Mouse (Mus musculus) forebrain, embryonic 16.5 days (tissue): ENCODE measurements around the gene Plppr3. TPM values are rescaled to one million over a fixed set of nuclear protein-coding genes. Genes with fewer than 3 reads are reported as not detected.

Source experiments
- ATAC-seq: fragments of 200-750 bp; cut with Nextera tagmentation; 2 replicates; pipeline ENCODE4 v1.8.0; 2017; ENCODE audit warnings: mild to moderate bottlenecking, moderate library complexity
- H3K27ac ChIP-seq: fragments of 300-500 bp; sonication (generic); 2 replicates; pipeline ENCODE4 v1.5.1; 2014; ENCODE audit warnings: low read length, control low read depth
- H3K27me3 ChIP-seq: fragments of 300-500 bp; sonication (generic); replicated peaks from 2 replicates; pipeline ENCODE4 v1.6.1; 2014; ENCODE audit warnings: low read length; ENCODE audit not compliant: control insufficient read depth, insufficient read depth
- H3K36me3 ChIP-seq: fragments of 300-500 bp; sonication (generic); 2 replicates; pipeline ENCODE4 v1.6.1; 2014; ENCODE audit not compliant: control insufficient read depth, insufficient read depth
- H3K4me1 ChIP-seq: fragments of 300-500 bp; sonication (generic); replicated peaks from 2 replicates; pipeline ENCODE4 v1.6.1; 2014; ENCODE audit warnings: low read length; ENCODE audit not compliant: control insufficient read depth, insufficient read depth
- H3K4me2 ChIP-seq: fragments of 300-500 bp; sonication (generic); 2 replicates; pipeline ENCODE4 v1.6.1; 2014; ENCODE audit warnings: mild to moderate bottlenecking, low read length, control low read depth
- H3K4me3 ChIP-seq: fragments of 300-500 bp; sonication (generic); replicated peaks from 2 replicates; pipeline ENCODE4 v1.5.1; 2014; ENCODE audit warnings: mild to moderate bottlenecking, low read length, control low read depth
- H3K9ac ChIP-seq: fragments of 300-500 bp; sonication (generic); replicated peaks from 2 replicates; pipeline ENCODE4 v1.6.1; 2014; ENCODE audit warnings: low read depth, low read length, control low read depth
- H3K9me3 ChIP-seq: fragments of 300-500 bp; sonication (generic); 2 replicates; pipeline ENCODE4 v1.6.1; 2016; ENCODE audit warnings: low read length; ENCODE audit not compliant: control insufficient read depth
- WGBS: fragments of 180-500 bp; shearing (Covaris S2); extraction: QIAGEN DNeasy Blood & Tissue Kit; methylation state at CpG from one replicate; pipeline ENCODE4 v1.1.7; 2014; 5-methylcytosine and 5-hydroxymethylcytosine counted together
- polyA plus RNA-seq: library from polyadenylated mRNA; unstranded; fragments of >200 nt; fragmentation: Nextera tagmentation; extraction: Ambion mirVana; gene quantifications from 2 replicates; pipeline ENCODE4 v1.2.1, GENCODE M21; 2015

Plppr3 gene
- 415 and 495 TPM in 2 replicates for polyA plus RNA-seq

DNA sequence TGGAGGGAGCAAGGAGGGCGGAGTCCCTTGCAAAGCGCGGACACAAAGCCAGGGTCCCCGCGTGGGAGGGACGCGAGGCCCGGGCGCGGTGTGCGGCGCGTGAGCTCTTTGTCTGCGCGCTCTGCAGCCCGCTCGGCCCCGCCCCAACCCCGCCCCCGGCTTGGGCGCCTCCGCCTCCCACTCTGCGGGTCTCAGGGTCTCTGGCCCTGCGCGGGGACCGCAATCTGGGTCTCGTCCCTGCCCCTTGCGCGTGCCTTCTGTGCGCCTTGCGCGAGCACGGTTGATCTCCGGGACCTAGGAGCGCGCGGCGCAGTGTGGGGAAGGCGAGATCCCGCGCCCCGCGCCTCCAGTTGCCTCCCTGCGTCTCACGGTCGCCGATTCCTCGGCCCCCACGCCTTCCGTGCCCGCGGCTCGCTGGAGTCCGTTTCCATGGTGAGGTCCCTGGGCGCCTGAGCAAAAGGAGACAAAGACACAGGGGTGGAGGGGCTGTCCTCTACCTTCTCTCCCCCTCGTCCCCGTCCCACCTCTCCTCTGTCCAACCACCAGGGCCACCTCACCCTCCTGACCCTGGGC lies at the start of gene Plppr3, which contains the start of gene Prtn3:
Gene Plppr3, minus strand, starts transcription at position 345 of the 573 bp plus-strand sequence.
Gene Prtn3, plus strand, starts transcription at position 187 of the 573 bp plus-strand sequence.
- Histone ChIP-seq H3K27ac (peak within 1 kb of the TSS; percentile 97), H3K4me3 (peak within 1 kb of the TSS; percentile 85), H3K9ac (peak within 1 kb of the TSS; percentile 96), H3K4me2 (peak within 1 kb of the TSS; percentile 78), H3K9me3 (no peaks in the 10 kb centered on the region), H3K4me1 (peaks cover 30% of the 10 kb centered on the region), H3K36me3 (0 out of 2 replicates have a peak, but pooled peaks cover 4% of the 10 kb centered on the region), H3K27me3 (no peaks in the 10 kb centered on the region)
- 0% methylated on average over 43 of the region's 57 CpGs for WGBS
- peak; percentile 92 for ATAC-seq

DNA sequence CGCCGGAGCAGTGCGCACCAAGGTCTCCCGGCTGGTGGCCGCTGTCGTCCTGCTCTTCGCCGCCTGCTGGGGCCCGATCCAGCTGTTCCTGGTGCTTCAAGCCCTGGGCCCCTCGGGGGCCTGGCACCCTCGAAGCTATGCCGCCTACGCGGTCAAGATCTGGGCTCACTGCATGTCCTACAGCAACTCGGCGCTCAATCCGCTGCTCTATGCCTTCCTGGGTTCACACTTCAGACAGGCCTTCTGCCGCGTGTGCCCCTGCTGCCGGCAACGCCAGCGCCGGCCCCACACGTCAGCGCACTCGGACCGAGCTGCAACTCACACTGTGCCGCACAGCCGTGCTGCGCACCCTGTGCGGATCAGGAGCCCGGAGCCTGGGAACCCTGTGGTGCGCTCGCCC lies 47.1 kb upstream of the Plppr3 start:
- Histone ChIP-seq H3K9me3 (no peaks in the 10 kb centered on the region), H3K4me1 (peaks cover 29% of the 10 kb centered on the region), H3K4me2 (peak overlapping the region; percentile 41), H3K4me3 (peak overlapping the region; percentile 27), H3K27me3 (peaks cover 61% of the 10 kb centered on the region), H3K36me3 (no peaks in the 10 kb centered on the region), H3K9ac (peak overlapping the region; percentile 19; the same call in 1 of the 2 replicates), H3K27ac (no peak overlapping the region)
- WGBS: under 1% methylated on average over 34 of the region's 34 CpGs
- ATAC-seq: no peak

DNA sequence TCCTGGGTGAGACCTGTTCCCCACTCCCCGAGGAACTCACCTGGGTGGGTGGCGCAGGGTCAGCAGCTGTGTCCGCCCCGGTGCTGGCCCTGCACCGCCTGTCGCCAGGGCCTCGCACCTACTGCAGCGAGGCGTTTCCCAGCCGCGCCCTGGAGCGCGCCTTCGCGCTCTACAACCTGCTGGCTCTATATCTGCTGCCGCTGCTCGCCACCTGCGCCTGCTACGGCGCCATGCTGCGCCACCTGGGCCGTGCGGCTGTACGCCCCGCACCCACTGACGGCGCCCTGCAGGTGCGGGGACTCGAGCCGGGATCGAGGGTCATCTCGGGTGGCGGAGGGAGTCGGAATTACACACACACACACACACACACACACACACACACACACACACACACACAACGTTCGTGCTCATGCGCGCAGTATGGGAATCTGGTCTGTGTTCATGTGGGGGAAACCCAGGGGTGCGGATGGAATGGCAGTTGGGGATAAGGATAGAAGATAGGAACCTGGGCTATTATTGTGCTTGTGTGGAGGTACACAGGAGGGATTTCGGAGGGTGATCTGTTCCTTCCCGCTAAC lies 46.6 kb upstream of the Plppr3 start, which contains the start of gene R3hdm4:
Gene R3hdm4, minus strand, starts transcription at position 251 of the 578 bp plus-strand sequence.
- Histone ChIP-seq H3K36me3 (no peaks in the 10 kb centered on the region), H3K27ac (no peak within 1 kb of the TSS), H3K4me1 (peaks cover 28% of the 10 kb centered on the region), H3K27me3 (peaks cover 61% of the 10 kb centered on the region), H3K9ac (peak within 1 kb of the TSS; percentile 19; the same call in 1 of the 2 replicates), H3K9me3 (no peaks in the 10 kb centered on the region), H3K4me2 (peak within 1 kb of the TSS; percentile 41), H3K4me3 (peak within 1 kb of the TSS; percentile 27)
- ATAC-seq: no peak
- 3% methylated on average over 41 of the region's 41 CpGs for WGBS

DNA sequence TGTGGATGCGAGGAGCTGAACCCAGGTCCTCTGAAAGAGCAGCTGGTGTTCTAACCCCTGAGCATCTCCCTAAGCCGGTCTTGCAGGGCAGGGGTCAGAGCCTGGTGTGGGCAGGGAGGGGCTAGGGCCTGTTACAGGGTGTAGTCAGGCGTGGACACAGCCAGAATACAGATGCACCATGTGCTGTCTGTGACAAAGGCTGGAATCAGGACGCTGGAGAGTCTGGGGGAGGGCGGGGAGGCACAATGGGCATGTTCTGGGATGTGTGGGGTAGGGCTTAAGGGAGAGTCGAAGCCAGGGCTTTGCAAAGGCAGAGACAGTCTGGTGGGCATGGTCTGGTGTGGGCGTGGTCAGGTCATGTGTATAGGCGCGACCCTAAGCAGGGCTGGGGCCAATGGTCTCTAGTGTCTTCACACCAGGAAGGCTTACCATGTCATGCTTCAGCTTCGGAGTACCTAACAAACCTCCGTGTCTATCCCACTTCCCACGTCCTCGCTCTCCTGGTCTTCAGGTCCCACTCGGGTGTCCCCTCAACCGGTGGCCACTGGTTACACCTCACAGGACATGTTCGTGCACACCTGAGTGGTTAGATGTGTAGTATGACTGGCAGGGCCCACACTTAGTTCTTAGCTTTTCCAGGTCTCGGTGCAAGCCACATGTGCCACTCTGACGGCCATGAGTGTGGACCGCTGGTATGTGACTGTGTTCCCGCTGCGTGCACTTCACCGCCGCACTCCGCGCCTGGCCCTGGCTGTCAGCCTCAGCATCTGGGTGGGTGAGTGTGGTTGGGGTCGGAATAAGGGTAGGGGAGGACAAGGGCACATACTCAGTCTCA lies 45.8 kb upstream of the Plppr3 start:
- Histone ChIP-seq H3K27me3 (peaks cover 61% of the 10 kb centered on the region), H3K9me3 (no peaks in the 10 kb centered on the region), H3K4me2 (no peak overlapping the region), H3K27ac (no peak overlapping the region), H3K9ac (no peak overlapping the region), H3K4me3 (no peak overlapping the region; the same call in 1 of the 2 replicates), H3K36me3 (no peaks in the 10 kb centered on the region), H3K4me1 (peaks cover 28% of the 10 kb centered on the region)
- ATAC-seq: no peak
- WGBS: 16% methylated on average over 26 of the region's 26 CpGs

DNA sequence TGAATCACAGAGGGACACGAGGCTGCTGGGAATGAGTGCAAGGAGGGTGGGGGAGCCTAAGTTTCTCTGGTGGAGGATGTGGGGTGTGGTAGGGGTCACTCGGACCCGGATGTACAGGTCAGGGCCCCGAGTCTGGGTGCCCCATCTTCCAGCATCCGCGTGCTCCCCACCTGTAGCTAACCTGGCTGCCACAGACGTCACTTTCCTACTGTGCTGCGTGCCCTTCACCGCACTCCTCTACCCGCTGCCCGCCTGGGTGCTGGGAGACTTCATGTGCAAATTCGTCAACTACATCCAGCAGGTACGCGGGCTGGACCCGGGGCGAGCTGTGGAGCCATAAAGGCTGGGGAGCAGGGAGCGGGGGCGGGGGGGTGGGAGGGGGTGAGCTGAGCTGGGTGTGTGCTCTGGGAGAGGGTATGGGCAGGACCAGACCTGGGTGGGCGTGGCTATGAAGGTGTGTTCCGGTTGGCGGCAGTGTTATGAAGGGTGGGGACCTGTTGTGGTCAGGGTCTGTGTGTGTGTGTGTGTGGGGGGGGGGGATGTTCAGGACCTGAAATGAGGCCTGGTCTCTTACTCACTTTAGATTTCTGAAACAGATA lies 44.9 kb upstream of the Plppr3 start:
- Histone ChIP-seq H3K4me2 (no peak overlapping the region), H3K27ac (no peak overlapping the region), H3K9ac (no peak overlapping the region), H3K36me3 (no peaks in the 10 kb centered on the region), H3K27me3 (peaks cover 61% of the 10 kb centered on the region), H3K9me3 (no peaks in the 10 kb centered on the region), H3K4me1 (peaks cover 38% of the 10 kb centered on the region), H3K4me3 (no peak overlapping the region)
- WGBS: 4% methylated on average over 21 of the region's 21 CpGs
- no peak for ATAC-seq

DNA sequence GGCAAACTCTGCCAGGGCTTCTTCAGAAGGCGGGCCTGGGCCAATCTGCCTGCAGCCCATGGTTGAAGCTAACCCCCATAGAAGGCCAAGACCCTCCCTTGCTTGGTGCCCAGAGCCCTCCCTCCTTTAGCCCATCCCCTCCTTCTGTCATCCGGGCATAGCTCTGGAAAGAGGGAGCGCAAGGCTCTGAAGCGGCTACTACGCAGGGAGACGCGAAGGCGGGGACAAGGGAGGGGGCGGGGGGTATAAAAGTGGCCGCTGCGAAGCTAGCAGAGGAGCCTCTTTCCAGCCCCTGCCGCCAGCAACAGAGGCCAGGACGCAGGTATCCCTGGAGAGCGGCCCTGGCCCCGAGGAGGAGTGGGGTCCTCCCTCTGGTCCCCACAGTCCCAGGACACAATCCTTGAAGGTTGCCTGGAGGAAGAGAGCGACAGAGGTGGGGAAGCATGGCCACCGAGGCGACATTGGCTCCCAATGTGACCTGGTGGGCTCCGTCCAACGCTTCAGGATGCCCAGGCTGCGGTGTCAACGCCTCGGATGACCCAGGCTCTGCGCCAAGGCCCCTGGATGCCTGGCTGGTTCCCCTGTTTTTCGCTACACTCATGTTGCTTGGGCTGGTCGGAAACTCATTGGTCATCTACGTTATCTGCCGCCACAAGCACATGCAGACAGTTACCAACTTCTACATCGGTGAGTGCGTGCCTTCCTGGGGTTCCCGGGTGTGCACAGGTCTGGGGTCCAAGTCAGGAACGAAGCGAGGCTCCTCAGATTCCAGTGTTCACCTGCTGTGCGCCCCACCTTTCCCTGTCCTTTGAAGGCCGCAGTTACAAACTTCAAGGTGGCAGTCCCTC lies 44.0 kb upstream of the Plppr3 start:
- Histone ChIP-seq H3K4me3 (no peak overlapping the region), H3K4me1 (peaks cover 44% of the 10 kb centered on the region), H3K36me3 (no peaks in the 10 kb centered on the region), H3K27me3 (peaks cover 61% of the 10 kb centered on the region), H3K9me3 (no peaks in the 10 kb centered on the region), H3K9ac (no peak overlapping the region), H3K4me2 (no peak overlapping the region), H3K27ac (no peak overlapping the region)
- WGBS: 4% methylated on average over 34 of the region's 35 CpGs
- no peak for ATAC-seq

DNA sequence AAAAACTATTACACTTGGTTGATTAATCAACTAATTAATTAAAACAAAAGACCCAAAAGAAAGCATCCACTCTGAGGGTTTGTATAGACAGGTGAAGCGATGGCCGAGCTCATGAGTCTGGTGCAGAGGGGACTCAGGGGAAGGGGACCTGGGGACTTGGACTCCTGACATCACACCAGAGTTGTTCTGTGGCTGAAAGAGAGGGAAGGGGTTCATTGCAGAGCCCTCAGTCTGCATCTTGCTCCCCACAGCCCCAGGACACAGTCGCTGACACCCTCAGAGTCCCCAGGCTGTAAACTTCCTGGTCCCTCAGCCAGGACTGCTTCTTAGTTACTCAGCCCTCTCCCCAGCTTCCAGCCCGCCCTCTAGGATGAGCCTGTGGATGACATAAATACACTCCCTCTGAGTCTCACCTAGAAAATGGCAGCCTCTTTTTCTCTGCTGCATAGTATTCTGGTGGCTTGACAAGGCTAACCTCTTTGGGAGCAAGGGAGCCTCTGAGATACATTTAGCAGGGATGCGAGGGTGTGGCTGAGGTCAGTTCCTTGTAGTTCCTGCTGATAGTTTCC lies 43.2 kb upstream of the Plppr3 start:
- H3K9ac ChIP-seq: peak overlapping the region; percentile 98
- peaks cover 44% of the 10 kb centered on the region for H3K4me1 ChIP-seq
- ATAC-seq: no peak
- 41% methylated on average over 5 of the region's 5 CpGs for WGBS
- peak overlapping the region; percentile 97 for H3K4me2 ChIP-seq
- peak overlapping the region; percentile 91 for H3K4me3 ChIP-seq
- H3K9me3 ChIP-seq: no peaks in the 10 kb centered on the region
- H3K36me3 ChIP-seq: 0 out of 2 replicates have a peak, but pooled peaks cover 2% of the 10 kb centered on the region
- H3K27me3 ChIP-seq: peaks cover 52% of the 10 kb centered on the region
- H3K27ac ChIP-seq: no peak overlapping the region

DNA sequence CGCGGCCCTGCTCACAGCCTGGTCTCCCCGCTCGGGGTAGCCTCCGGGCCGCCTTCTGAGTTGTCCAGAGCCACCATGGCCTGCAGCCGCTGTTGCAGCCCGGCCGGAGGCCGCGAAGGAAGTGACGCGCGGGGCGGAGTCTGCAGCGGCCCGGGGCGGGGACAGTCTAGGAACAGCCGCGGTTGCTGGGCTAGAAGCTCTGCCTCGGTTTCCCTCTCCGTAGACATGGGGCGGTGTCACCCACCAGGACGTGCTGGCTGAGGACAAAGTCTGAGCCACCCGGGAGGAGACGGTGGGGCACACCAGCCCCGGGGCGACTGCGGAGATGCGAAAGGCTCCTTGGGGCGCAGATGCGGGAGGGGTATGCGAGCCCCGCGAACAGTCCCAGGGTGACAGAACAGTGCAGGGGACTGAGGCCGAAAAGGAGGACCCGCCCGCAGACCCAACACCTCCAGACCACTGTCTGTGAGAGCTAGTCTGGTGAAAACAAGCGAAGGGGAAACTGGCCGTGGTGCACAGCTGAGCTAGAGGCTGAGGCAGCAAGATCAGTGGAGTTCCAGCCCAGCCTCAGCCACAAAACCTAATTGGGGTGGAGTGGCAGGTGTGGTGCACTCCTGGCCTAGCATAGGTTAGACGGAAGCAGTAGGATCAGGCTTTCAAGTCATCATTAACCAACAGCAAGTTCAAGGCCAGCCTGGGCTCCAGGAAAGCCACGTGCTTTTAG lies 42.5 kb upstream of the Plppr3 start, which contains the start of gene Kiss1r:
Gene Kiss1r, plus strand, starts transcription at position 164 of the 724 bp plus-strand sequence.
- peak within 1 kb of the TSS; percentile 98 for H3K9ac ChIP-seq
- peaks cover 44% of the 10 kb centered on the region for H3K4me1 ChIP-seq
- 2% methylated on average over 42 of the region's 42 CpGs for WGBS
- H3K27ac ChIP-seq: peak within 1 kb of the TSS; percentile 80
- peaks cover 46% of the 10 kb centered on the region for H3K27me3 ChIP-seq
- peak; percentile 89 for ATAC-seq
- peak within 1 kb of the TSS; percentile 97 for H3K4me2 ChIP-seq
- 0 out of 2 replicates have a peak, but pooled peaks cover 2% of the 10 kb centered on the region for H3K36me3 ChIP-seq
- H3K9me3 ChIP-seq: no peaks in the 10 kb centered on the region
- H3K4me3 ChIP-seq: peak within 1 kb of the TSS; percentile 91
